Mouse (Mus musculus): Measurements from ENCODE around the gene Lpin2. TPM values are rescaled to one million over a fixed set of nuclear protein-coding genes. Genes with fewer than 3 reads are reported as not detected.

Lpin2 gene
- total RNA-seq, 2 experiments from 2014 or later, result 38.1 to 39.7 TPM

GRCm38 (mm10) chr17:71230108-71230709 is 47.8 kb downstream of the Lpin2 start:
- no peak for DNase-seq

DNA sequence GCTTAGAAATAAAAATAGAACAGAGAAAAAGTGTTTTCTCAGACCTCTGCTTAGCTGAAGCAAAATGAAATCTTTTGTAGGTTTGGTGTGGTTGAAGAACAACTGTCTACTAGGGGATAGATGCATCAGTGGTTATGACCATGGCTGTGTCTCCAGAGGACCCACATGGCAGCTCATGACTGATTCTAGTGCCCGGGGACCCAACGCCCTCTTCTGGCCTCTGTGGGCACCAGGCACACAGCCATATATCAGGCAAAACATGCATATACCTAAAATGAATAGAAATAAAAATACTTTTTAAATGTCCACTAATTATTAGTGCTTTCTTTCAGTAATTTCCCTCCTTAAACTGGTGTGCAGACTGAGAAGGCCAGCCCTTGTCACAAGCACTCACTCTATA is 49.6 kb downstream of the Lpin2 start:
- DNase-seq, result no peak

DNA sequence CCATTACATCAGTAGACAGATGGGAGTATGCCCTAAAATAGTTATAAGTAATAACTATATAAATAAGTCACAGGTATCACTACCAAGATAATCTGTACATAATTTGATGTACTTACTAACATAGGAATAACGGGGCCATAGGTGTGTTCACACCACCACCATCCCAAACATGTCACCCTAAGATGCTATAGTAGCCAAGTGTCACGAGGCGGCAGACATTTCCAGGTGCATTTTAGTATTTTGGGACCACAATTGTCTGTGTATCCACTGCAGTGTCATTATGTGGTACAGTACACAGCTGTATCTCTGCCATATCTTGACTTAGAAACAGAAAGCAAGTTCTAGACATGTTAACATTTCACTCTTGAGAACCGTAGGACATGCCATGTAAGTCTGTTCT is 50.9 kb downstream of the Lpin2 start:
- no peak for DNase-seq

GRCm38 (mm10) chr17:71234041-71234594 is 51.8 kb downstream of the Lpin2 start:
- DNase-seq, result no peak

- DNase-seq, result no peak
Measured at GRCm38 (mm10) chr17:71235229-71235958, 53.0 kb downstream of the Lpin2 start.

DNA sequence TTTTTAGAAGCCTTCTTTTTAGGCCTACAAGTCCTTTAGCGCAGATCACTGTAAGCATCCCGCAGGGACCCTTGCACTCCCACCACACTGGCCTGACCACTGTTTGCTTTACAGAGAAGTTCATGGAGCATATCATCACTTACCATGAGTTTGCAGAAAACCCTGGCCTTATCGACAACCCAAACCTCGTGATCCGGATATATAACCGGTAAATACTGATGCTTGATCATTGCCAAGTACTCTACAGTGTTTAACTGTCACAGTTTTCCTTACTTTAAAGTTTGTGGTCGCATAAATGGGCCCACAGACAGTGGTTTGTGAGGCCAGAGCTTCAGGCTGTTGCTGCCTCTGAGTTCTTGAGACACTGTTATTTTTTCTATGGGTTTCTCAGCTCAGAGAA is 56.1 kb downstream of the Lpin2 start:
- no peak for DNase-seq

DNA sequence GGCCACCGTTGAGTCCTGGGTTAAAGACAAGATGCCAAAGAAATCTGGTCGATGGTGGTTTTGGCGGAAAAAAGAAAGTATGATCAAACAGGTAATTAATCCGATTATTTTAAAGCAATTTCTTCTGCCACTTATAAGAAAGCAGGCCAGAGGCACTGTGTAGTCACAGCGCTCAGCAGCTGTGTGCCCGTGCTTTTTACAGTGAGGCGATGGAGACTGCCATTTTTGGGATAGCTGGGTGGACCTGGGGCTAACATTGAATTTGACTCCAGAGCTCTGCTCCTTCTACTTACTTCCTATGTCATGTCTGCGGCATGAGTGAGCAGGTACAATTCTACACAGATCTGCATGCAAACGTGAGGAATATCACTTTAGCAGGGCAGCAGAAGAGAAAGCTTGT is 58.5 kb downstream of the Lpin2 start:
- no peak for DNase-seq

DNA sequence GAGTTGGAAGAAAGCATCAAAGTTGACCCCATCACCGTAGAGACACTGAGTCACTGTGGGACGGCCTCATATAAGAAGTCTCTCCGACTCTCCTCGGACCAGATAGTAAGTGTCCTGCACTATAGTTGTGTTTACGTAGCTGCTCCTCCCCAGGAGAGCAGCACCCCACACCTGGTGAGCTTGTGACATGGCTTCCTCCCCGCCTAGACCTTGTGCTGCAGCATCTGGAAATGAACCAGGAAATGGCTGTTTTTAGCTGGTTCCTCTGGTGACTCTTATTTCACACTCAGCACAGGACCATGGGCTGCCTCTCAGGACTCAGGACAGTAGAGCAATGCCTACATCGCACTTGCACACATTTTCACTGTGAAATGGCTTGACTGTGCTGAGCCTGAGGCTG is 60.3 kb downstream of the Lpin2 start:
- DNase-seq, result no peak

- no peak for DNase-seq
Measured at GRCm38 (mm10) chr17:71245133-71245532, 62.8 kb downstream of the Lpin2 start.

DNA sequence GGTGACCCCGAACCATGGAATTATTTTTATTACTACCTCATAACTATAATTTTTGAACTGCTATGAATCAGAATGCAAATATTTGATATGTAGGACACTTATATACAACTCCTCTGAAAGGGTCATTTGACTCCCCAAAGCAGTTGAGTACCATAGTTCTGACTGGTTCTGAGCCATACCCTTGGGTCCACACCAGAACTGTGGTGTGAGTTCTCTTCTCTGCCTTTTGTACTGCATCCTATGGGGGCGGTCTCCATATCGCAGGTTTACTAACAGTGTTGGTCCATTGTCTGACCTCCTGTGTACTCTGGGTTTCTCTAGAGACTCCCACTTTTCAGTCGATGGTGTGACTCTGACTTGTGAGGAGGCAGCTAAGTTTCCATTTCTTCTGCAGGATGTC is 63.7 kb downstream of the Lpin2 start:
- no peak for DNase-seq

GRCm38 (mm10) chr17:71248963-71249362 is 66.6 kb downstream of the Lpin2 start:
- no peak for DNase-seq

- DNase-seq, result no peak
Measured at GRCm38 (mm10) chr17:71250046-71250445, 67.7 kb downstream of the Lpin2 start.

DNA sequence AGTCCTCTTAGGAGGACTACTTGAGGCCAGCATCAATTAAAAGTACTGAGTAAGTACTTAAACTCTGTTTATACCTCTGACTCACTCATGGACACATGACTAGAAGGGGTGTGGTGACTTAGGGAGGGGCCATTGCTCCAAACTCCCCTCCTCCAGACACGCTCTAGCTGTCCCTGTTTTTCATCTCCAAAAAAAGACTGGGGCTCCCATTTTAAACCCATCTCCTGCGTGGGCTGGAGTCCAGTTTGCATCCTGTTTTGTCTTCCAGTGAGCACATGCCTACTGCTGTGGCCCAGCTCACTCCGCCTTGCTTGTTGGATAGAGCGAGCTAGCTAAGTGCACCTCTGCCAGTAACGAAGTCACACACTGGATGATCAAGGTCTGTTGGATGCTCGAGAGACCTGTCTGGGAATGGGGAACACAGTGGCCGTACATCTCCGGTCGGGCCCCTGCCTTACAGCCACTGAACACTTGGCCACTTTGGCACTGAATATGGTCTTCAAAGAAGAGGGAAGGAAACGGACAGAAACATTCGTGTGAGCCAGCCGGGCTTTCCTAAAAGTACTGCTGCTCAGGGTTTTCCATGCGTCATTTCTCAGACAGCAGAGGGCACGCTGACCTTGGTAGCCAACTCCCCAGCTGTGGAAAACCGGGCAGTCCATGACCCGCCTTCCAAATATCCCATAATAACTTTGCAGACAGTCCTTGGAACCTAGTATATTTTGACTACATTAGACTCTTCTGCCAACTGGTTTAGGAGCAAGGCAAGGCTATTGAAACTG is 68.7 kb downstream of the Lpin2 start:
- DNase-seq, result peak; percentile 77 to 82

GRCm38 (mm10) chr17:71251601-71252001 is 69.2 kb downstream of the Lpin2 start:
- DNase-seq, result no peak

DNA sequence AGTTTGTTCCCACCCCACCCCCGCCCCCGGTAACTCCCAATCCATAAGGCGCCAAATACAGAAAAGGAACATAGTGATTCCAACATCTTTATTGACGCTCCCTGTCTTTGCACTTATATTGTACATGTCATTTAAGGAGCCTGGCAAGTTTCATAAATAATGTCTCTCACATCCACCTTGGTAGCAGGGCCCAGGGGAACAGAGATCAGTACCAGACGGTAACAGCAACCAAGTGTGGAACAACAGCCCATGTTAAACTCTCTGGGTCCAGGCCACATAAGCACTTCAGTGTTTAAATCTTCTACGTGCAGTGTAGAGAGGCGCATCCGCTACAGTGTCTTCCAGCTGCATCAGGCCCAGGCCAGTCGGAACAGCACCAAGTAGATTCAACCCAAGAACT is 69.7 kb downstream of the Lpin2 start:
- no peak for DNase-seq

- no peak for DNase-seq
Measured at GRCm38 (mm10) chr17:71253391-71253790, 71.0 kb downstream of the Lpin2 start.

DNA sequence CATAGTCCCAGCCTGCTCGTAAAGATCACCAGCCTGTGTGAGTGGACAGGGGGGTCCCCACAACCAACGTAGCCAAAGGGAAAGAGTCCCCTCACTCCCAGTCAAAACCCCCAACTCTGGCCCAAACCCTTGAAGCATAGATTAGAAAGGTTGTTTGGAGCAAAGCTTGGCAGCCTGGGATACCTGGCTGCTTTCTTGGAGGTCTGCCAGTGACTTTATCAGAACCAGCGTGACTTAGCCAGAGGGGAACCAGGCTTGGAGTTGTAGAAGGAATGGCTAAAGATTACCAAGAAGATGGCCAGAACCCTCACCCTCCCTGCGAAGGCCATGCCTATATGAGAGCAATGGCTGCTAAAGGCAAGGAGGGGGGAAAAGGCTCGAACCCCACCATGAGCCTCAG is 71.7 kb downstream of the Lpin2 start:
- DNase-seq, result no peak

GRCm38 (mm10) chr17:71254736-71255135 is 72.4 kb downstream of the Lpin2 start:
- DNase-seq, result peak; percentile 31 to 56

- DNase-seq, result no peak
Measured at GRCm38 (mm10) chr17:71256068-71256615, 73.8 kb downstream of the Lpin2 start.

GRCm38 (mm10) chr17:71256806-71257536 is 74.6 kb downstream of the Lpin2 start:
- DNase-seq, result no peak

GRCm38 (mm10) chr17:71259727-71260126 is 77.4 kb downstream of the Lpin2 start:
- peak in 1 of 2 experiments; percentile 27 for DNase-seq

GRCm38 (mm10) chr17:71260658-71261057 is 78.3 kb downstream of the Lpin2 start:
- DNase-seq, result peak in 1 of 2 experiments; percentile 39
